Mouse (Mus musculus) stomach, postnatal 0 days (tissue): ENCODE measurements at regions not wholly inside any gene's neighbourhood (a gene's known extent, or its start where the extent isn't known, plus 50 kb on each side); places are given as distances from the start of the nearest gene placed in this dataset.

Source experiments
- CTCF ChIP-seq: IDR thresholded peaks from 2 replicates; pipeline ENCODE4 v1.5.1; 2016; ENCODE audit warnings: antibody characterized with exemption, low read depth, mild to moderate bottlenecking, moderate library complexity
- EP300 ChIP-seq: optimal IDR thresholded peaks from 2 replicates; pipeline ENCODE3; 2016; ENCODE audit warnings: antibody characterized with exemption

- TF ChIP-seq EP300 (no peak), CTCF (no peak)
Measured at GRCm38 (mm10) chr11:22638171-22638570, 126.3 kb downstream of the Tmem17 start.
